Mouse (Mus musculus): ENCODE results near the gene Ephb1.
A peak's percentile ranks its signal among the peaks of the same experiment; 100 is the strongest.

Gene Ephb1

GRCm38 (mm10) chr9:102351721-102352120 is 2.8 kb downstream of the Ephb1 start:
- DNase-seq: no peak

- no peak for DNase-seq
Measured at GRCm38 (mm10) chr9:102351221-102351620, 3.3 kb downstream of the Ephb1 start.

GRCm38 (mm10) chr9:102350696-102351095 is 3.8 kb downstream of the Ephb1 start:
- no peak for DNase-seq

DNA sequence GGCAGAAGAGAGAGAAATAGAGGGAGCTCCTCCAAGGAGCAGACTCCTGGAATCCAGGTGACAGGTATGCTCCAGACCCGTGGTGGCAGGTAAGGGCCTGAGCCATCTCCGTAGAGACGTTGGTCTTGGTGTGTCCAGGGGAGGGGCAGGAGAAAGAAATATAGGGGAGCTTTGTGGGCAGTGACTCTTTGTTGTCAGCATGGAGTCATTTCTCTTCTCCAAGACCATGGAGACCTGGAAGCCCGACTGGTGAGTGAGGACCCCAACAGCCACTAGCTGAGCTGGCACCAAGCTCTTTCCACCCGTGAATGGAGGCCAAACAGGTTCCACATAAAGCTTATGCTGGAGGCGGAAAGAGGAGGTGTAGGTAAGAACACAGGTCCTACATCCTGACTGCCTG is 4.4 kb downstream of the Ephb1 start:
- no peak for DNase-seq

DNA sequence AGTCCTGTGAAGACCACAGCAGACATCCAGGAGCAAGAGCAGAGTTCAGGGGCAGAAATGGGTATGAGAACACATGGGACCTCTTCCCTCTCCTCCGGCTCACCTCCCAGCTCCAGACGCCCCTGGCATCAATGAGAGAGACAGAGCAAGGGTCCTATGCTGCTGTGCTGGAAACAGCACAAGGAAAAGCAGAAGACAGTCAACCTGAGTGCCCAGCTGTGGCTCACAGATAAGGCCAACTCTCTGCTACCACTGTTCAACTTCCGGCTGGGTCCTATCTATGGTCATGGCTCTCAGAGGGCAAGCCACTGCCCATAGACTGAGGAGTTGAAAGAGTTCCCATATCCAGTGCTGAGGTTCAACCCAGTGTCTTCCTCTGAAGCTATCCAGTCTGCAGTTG is 7.7 kb downstream of the Ephb1 start:
- DNase-seq: no peak

GRCm38 (mm10) chr9:102345474-102345873 is 9.0 kb downstream of the Ephb1 start:
- no peak for DNase-seq

- DNase-seq: no peak
Measured at GRCm38 (mm10) chr9:102345047-102345446, 9.4 kb downstream of the Ephb1 start.

- no peak for DNase-seq
Measured at GRCm38 (mm10) chr9:102344086-102344930, 10.2 kb downstream of the Ephb1 start.

DNA sequence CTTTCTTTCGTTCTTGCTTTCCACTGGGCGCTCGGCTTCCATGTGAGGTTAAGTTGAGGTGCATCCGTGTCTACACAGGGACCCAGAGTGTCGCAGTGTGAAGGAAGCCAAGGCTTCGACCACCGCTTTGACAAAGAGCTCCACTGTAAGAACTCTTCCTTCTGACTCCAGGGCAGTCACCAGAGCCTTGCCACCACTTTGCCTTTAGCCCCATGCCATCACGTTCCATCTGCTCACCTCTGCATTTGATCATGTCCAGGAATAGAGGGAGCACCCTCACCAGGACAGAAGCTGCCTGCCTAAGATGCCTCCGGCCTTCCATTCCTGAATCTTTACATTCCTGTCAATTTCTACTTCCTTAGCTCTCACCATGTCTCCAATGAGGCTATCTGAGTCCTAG is 11.4 kb downstream of the Ephb1 start:
- no peak for DNase-seq

DNA sequence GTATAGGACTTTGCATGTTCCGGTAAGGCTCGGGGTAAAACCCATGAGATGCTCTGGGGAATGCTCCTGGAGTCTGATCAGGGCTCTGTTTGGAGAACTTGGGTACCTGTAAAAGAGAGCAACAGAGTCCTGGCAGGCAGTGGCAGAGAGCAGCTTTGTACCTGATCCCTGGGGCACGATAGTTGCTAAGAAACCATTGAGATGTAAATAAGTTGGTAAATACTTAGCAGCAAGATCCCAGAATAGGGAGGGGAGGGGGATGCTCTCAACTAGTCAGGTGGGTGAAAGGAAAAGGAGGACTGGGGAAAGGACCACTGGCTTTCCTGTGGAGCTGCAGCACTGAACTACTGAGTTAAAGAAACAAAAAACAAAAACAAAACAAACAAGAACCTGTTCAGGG is 12.5 kb downstream of the Ephb1 start:
- DNase-seq: no peak

- DNase-seq: no peak
Measured at GRCm38 (mm10) chr9:102340768-102341167, 13.7 kb downstream of the Ephb1 start.

GRCm38 (mm10) chr9:102335571-102336282 is 18.8 kb downstream of the Ephb1 start:
- DNase-seq: peak; percentile 14 to 34

DNA sequence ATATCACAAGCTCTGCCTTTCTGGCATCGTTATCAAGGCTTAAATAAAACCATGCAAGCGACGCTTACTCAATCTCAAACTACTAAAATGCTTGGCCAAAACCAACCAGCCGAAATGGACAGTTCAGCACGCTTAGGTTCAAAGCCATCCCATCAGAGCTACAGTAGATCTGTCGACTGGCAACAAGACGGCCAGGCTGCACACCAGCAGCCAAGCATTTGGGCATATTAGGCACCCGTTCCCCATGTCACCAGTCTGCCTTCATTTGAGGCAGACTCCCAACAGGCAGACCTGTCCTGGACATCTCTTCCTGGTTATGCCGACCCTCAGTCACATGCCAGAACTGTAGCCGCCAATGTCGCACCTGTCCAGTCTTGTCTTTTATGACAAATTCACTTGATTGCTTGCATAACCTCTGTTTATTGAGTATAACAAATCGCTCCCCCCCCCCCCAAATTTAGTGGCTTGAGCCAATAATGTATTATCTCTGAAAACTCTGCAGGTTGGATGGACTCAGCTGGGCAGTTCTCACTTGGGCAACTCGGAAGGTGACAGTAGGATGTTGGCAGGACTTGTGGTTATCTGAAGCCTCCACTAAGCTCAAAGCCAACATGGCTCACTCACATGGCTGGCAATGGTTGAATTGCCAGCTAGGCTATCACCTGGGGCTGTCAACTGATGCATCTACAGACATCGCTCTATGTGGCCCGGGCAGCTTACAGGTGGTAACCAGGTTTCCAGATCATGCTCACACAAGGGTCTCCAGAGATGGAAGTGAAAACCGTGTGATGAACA is 24.0 kb downstream of the Ephb1 start:
- DNase-seq: no peak

- DNase-seq: no peak
Measured at GRCm38 (mm10) chr9:102327625-102328150, 26.8 kb downstream of the Ephb1 start.

DNA sequence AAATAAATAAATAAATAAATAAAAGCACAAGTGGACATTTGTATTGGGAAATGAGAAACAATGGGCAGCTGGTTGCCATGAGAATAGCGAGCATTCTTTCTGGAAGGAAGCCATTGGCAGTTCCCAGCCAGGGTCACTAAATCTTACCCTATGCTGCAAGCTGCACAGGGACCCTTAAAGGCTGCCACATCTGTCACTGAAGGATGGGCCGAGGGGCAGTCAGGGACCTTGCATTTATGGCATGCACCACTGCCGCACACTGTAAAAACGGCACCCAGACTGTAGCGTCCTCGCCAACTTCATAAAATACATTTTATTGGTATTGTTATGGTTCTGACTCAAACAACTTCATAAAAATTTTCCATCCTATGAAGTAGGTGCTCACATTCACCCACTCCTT is 39.1 kb downstream of the Ephb1 start:
- no peak for DNase-seq

DNA sequence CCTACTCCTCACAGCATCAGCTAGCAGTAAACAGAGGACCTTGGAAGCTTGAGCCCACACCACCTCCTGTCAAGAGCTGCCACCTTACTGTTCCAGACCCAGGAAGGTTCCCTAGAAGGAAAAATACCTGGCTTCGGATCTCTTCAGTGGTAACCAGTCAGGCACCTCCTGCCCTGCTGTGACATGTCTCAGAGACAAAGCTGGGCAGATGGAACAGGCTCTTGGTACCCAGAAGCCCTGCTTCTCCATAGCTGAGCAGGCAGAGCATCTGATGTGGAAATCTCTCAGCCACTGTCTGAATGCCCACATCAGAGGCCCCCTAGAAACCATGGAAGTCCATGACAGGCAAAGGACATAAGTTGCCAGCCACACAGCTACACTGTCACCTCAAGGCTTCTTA is 39.7 kb downstream of the Ephb1 start:
- DNase-seq: no peak

DNA sequence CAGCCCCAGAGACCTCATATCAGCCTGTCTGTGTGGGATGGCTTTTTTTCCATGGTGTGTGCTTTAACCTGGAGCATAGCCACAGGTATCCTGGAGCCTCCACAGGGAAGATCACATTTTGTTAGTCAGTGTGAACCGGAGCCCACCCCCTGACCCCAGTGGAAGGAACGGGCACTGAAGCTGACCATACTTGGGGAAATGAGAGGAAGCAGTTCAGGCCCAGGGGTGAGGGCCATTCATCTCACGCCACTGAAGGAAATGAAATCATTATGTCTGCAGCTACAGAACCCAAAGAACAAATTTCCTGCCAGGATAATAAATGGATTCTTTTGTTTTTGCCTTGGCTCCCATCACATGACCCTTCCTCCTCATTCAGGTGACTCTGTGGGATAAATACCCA is 44.1 kb downstream of the Ephb1 start:
- peak; percentile 33 to 37 for DNase-seq

DNA sequence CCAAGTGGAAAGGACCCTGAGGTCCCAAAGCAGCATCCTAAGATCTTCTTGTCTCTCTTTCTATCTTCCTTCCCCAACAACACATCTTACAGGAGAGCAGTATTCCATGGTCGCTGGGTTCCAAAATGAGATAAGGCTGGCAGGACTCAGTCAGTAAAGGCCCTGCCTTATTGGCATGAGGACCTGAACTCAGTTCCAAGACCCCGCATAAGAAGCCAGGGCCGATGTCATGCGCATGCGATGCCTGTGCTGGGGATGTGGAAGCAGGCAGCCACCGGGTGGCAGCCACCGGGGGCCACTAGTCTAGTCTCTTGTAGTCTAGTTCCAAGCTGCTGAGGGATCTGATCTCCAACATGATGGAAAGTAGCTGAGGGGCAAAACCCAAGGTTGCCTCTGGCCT is 45.2 kb downstream of the Ephb1 start:
- no peak for DNase-seq

- DNase-seq: peak in 1 of 2 experiments; percentile 7
Measured at GRCm38 (mm10) chr9:102307656-102308055, 46.8 kb downstream of the Ephb1 start.

GRCm38 (mm10) chr9:102306645-102307415 is 47.7 kb downstream of the Ephb1 start:
- peak; percentile 72 to 76 for DNase-seq

- no peak for DNase-seq
Measured at GRCm38 (mm10) chr9:102305432-102306100, 48.9 kb downstream of the Ephb1 start.

GRCm38 (mm10) chr9:102304796-102305195 is 49.7 kb downstream of the Ephb1 start:
- no peak for DNase-seq

All from kidney, postnatal 36 days (tissue).